Mouse (Mus musculus) thymus, postnatal 10 days (tissue): ENCODE data around the gene Trim31.
A peak's percentile ranks its signal among the peaks of the same experiment; 100 is the strongest.

Source experiments
- DNase-seq, 2 experiments: peaks; one replicate each; pipeline ENCODE4 v3.0.0; 2021; ENCODE audit warnings: low spot score in 2 of 2

Trim31 gene

DNA sequence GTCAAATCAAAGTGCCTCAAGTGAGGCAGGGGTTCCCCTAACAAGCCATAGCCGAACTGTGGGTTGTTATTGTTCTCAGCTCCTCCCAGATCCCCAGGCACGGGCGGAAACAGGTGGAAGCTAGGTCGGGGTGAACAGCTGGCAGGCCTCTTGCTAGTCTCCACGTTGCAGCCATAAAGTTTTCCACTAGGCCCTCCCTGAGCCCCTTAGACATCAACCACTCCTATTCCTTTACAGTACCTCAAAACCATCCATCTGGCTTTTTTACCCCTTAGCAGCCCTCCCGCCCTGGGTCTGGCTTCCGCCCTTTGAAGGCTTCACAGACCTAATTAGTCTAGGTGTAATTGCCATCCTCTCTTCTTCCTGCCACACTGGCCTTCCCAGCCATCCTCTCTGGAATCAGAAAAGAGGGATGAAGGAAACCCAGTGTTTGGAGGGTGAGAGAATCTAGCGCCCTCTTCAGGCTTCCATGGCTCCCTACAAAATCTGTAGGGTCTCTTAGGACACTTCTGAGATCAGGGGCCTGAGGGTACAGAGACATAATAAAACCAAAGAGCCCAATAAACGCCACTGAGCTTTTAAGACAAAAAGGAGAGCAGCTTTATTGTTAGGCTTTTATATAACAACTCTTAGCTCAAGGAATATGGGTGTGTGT is 46.3 kb downstream of the Trim31 start:
- peak; percentile 61 to 68 for DNase-seq

DNA sequence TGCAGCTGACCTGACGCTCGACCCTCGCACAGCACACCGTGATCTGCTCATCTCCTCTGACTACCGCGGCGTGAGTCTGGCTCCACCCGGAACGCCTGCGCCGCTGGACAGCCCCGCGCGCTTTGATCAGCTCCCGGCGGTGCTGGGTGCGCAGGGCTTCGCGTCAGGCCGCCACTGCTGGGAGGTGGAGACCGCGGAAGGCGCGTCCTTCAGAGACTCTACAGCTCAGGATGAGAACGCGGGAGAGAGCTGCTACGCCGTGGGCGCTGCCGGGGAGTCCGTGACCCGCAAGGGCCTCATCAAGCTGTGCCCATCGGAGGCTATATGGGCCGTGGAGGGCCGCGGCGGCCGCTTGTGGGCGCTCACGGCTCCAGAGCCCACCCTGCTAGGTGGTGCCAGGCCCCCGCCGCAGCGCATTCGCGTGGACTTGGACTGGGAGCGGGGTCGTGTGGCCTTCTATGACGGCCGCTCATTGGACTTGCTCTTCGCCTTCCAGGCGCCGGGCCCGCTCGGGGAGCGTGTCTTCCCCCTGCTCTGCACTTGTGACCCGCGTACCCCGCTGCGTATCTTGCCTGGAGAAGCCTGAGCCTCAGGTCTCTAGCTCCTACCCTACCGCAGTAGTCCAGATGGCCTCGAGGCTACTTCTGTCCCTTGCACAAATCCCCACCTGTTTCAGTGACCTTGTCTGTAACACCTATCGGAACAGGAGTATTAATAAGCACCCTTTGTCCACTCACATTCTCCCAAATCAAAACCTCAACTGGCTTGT is 49.3 kb downstream of the Trim31 start:
- DNase-seq: peak in 1 of 2 experiments; percentile 23

DNA sequence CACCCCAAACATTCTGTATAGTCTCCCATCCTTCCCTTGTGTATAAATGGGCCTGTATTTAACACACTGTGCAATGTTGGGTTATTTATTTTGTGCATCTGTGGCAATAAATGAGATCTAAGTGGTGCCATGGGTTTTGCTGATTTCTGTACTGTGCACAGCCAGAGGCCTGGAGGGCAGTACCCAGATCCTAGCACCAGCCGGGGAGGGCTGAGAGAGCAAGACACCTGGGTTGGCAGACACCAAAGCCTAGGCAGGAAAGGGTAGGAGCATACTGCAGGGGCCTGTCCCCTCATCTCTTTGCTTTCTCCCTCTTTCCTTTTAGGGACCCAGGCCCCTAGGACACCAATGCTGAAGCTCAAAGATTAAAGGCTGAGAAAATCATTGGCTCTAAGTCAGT is 50.4 kb downstream of the Trim31 start:
- no peak for DNase-seq

DNA sequence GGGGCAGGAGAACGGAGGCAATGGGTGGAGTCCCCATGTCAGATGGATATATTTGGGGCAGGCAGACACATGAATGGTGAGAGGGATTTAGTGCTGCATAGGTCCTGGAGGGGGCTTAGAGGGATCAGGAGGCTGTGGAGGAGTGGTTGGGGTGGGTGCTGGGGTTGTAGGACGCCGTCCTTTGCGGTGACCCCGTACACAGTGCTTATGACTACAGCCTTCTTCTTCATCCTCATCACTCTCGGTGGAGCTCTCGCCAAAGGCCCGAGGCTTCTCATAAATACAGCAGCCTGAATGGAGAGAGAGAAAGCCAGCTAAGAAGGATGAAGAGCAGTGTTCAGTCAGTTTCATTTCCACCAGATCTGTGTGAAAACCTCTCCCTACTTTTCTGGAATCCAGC is 51.3 kb downstream of the Trim31 start:
- no peak for DNase-seq

DNA sequence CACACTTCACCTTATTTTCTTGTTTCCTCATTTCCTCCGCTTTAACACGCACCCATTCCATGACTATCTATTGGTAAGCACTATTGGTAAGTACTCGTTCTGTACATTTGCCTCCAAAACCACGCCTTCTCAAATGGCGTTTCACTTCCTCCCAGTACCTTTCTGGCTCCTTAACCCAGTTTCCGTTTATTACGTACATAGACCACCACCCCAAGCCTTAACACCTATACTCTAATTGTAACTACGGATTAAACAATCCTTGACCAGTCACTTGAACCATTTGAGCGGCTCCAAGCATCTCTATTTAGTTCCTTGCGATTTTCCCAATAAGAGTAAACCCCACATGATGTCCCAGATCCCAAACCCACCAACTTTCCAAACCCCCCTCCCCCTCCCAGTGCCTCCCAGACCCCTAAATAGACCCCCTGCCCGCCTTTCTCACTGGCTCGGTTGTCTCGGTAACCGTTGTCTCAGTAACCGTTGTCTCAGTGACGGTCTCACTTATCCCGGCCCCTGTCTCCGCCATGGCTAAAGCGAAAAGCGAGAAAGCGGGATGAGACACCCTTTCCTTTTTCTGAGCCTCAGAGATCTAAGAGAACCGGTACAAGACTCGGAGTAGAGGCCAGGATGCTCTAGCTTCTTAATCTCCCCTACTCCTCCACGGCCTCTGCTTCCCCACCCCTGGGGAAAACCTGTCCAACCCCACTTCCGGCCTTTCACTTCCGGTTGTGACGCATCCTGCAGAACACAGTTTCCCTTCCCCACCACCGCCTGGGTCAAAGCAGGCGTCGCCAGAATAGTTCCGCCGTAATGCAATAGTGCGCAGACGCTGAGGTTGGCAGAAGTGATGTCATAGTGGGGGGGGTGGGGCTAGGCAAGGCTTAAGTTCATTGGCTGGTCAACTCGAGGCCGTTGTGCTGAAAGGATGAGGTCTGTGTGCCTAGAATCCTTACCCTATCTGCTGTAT is 53.3 kb downstream of the Trim31 start, which contains the start of gene Ppp1r11:
Gene Ppp1r11, minus strand, starts transcription at position 761 of the 967 bp plus-strand sequence.
- peak; percentile 92 to 94 for DNase-seq

DNA sequence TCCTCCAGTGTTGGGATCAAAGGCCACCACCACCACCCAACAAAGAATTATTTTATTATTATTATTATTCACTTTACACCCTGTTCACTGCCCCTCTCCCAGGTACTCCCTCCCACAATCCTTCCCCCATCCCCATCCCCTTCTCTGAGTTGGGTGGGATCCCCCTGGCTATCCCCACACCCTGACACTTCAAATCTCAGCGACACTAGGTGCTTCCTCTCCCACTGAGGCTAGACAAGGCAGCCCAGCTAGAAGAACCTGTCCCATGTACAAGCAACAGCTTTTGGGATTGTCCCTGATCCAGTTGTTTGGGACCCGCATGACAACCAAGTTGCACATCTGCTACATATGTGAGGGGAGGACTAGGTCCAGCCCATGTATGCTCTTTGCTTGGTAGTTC is 54.7 kb downstream of the Trim31 start:
- no peak for DNase-seq

DNA sequence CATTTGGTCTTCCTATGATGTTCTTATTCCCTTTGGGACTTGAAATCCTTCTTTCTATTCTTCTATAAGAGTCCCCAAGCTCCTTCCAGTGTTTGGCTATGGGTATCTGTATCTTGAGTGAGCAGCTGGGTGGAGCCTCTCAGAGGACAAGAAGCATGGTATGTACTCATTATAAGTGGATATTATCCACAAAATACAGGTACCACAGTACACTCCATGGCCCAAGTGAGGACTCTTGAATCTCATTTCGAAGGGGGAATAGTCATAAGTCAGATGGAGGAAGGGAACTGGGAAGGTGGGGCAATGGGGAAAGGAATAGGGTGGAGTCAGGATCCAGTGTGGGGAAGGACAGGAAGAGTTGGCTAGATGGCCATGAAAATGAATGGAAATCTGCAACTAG is 55.1 kb downstream of the Trim31 start:
- no peak for DNase-seq

DNA sequence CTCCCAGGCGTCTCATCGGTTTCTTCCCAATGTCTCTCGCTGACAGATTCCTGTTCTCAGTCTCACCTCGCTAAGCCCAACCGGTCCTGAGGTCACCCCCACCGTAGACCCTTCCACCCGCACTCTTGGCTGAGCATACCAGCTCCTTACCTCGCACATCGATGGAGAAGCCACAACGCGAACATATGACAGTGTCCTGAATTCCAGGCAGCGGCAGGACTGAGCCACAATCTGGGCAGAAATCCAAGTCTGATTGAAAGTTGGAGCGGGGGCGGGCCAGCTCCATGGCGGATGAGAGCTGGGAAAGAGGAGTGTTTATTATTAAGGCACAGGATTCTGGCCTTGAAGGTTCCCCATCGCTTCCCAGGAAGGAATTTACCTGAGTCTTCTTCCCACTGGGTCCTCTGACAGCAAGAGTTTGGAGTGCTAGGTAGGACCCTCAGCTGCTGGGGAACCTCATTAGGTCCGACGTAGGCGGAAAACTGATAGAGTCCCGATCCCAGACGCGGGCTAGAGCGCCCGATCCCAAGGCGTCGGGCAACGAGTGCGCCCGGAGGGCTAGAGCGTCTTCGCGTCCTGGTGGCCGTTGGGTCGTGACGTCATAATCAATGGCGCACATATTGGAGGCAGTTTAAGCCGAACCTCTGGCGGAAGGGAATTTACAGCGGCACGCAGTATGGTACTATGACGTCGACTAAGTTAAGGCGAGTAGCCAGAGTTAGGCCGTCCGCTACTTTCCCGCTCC is 60.3 kb downstream of the Trim31 start, which contains the start of the genes Znrd1 and Znrd1as:
Gene Znrd1, minus strand, starts transcription at position 561 of the 745 bp plus-strand sequence.
Gene Znrd1as, plus strand, starts transcription at position 594 of the 745 bp plus-strand sequence.
- DNase-seq: peak; percentile 83 to 84

DNA sequence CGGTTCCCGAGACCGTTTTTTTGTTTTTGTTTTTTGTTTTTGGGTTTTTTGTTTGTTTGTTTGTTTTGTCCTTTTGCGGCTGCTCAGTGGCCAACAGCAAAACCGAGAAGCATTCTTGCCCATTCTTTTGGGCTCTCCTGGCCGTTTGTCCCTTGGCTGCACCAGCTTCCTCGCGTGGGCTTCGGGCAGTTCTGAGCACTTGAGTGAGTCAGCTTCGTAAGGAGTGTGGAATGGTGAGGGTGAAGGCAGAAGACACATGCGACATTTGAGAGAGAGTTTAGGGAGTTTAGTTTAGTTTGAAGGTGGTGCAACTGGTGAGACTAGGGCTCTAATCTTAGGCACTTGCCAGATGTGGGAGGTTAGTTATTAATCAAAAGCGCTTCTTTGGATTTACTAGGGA is 61.0 kb downstream of the Trim31 start:
- no peak for DNase-seq
